In the genomic region with DNA sequence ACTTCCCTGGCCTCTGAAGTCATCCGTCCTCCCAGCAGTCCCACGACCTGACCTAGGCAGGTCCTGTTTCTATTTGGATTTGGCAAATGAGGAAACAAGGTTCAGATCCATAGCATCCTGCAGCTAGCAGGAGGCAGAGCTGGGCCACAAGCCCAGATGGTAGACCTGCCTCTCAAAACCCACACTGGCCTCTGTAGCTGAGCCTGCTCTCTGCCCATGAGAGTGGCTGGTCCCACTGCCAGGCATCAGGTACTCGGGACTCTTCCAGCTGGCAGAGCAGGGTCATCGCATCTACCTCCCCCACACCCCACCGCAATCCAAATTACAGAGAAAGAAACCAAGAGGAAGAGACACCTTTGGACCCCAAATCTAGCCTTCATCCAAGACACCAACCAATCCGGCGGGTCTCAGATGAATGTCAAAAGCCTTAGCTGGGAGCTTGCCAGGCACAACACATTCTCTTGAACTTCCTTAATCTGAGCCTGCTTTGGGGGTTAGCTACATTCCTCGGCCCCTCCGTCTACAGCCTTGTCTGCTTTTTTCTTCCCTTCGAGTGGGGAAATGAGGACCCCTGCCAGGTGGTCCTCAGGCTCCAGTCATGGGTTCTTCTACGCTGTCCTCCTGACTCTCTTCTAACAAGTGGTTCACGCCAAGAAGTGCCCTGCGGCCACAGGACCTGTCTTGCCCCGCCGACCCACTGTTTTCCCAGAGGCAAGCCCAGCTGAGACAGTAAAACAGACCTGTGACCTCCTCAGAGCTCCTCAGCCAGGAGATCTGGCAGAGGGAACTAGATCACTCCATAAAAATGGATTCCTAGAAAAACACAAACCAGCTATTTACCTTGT, we compare ENCODE assay signal across 11 mouse cellular contexts. TPM values are rescaled to one million over a fixed set of nuclear protein-coding genes. Genes with fewer than 3 reads are reported as not detected.
DNase-seq lines count a peak whose midpoint lies in the region; ATAC-seq lines count a peak whose summit lies in the region.
"Had no signal": no experiment of that assay in that cellular context is flagged by ENCODE, and none has a peak within 500 bp of the region (broad histone marks: within the 10 kb centered on the region; RNA-seq: fewer than 3 reads in every experiment).

No protein-coding gene starts in this region.

- peak; percentile 33 for DNase-seq in kidney, postnatal 10 days
- no peak for DNase-seq in kidney, adult 18-20 months
- DNase-seq in forebrain, embryonic 11.5 days (ENCODE audit: low spot score) = no peak
- no peak for DNase-seq in frontal cortex, postnatal 25 days (ENCODE audit: low spot score in 2 of 2)
- no peak for DNase-seq in adrenal gland, postnatal 10 days
- DNase-seq in layer of hippocampus, postnatal 25 days (ENCODE audit: extremely low spot score in 1 of 2, low spot score in 1 of 2) = no peak
- DNase-seq: adrenal gland, adult 2 months; cerebellum, adult 9-11 months had no signal

- no peak overlapping the region for H3K4me3 ChIP-seq in forebrain, embryonic 11.5 days (ENCODE audit: low read depth, low read length)
- no peak overlapping the region; the same call in 1 of the 2 replicates for H3K4me3 ChIP-seq in limb, embryonic 13.5 days
- no peak overlapping the region for H3K4me3 ChIP-seq in neural tube, embryonic 15.5 days (replicated peaks)

- H3K4me1 ChIP-seq in forebrain, embryonic 11.5 days (replicated peaks; ENCODE audit: control insufficient read depth, insufficient read depth, low read length) = peaks cover 30% of the 10 kb centered on the region
- peaks cover 70% of the 10 kb centered on the region for H3K4me1 ChIP-seq in limb, embryonic 13.5 days
- H3K4me1 ChIP-seq in neural tube, embryonic 15.5 days = peaks cover 57% of the 10 kb centered on the region

- H3K9me3 ChIP-seq in forebrain, embryonic 11.5 days (ENCODE audit: control insufficient read depth, low read length) = no peaks in the 10 kb centered on the region; the same call in 1 of the 2 replicates
- H3K9me3 ChIP-seq in limb, embryonic 13.5 days = no peaks in the 10 kb centered on the region
- no peaks in the 10 kb centered on the region for H3K9me3 ChIP-seq in neural tube, embryonic 15.5 days (replicated peaks)

- H3K9ac ChIP-seq in forebrain, embryonic 11.5 days (ENCODE audit: low read length) = peak overlapping the region; percentile 27; the same call in 1 of the 2 replicates
- H3K9ac ChIP-seq in limb, embryonic 13.5 days = no peak overlapping the region
- H3K9ac ChIP-seq in neural tube, embryonic 15.5 days (replicated peaks) = 0 out of 2 replicates have a peak overlapping the region, but pooled peaks have one; percentile 36

- WGBS in forebrain, embryonic 11.5 days = 38% methylated on average over 15 of the region's 15 CpGs
- 15% methylated on average over 15 of the region's 15 CpGs for WGBS in limb, embryonic 13.5 days
- WGBS in neural tube, embryonic 15.5 days = 28% methylated on average over 14 of the region's 15 CpGs

- H3K27me3 ChIP-seq in forebrain, embryonic 11.5 days (ENCODE audit: control insufficient read depth, insufficient read depth, low read length) = peaks cover 15% of the 10 kb centered on the region
- peaks cover 17% of the 10 kb centered on the region for H3K27me3 ChIP-seq in limb, embryonic 13.5 days
- peaks cover 43% of the 10 kb centered on the region for H3K27me3 ChIP-seq in neural tube, embryonic 15.5 days (replicated peaks)

- H3K4me2 ChIP-seq in forebrain, embryonic 11.5 days (ENCODE audit: low read depth, low read length, severe bottlenecking) = peak overlapping the region; percentile 45; the same call in 1 of the 2 replicates
- H3K4me2 ChIP-seq in limb, embryonic 13.5 days (replicated peaks) = peak overlapping the region; percentile 94
- H3K4me2 ChIP-seq in neural tube, embryonic 15.5 days = peak overlapping the region; percentile 92

- ATAC-seq in forebrain, embryonic 11.5 days (replicated peaks; ENCODE audit: low FRiP score) = no peak
- no peak for ATAC-seq in limb, embryonic 13.5 days (ENCODE audit: low FRiP score, low read depth)
- ATAC-seq in neural tube, embryonic 15.5 days (ENCODE audit: low FRiP score) = no peak
- ATAC-seq: intestine, postnatal 0 days had no signal

- H3K27ac ChIP-seq in forebrain, embryonic 11.5 days (ENCODE audit: low read depth, low read length) = peak overlapping the region; percentile 46; the same call in 1 of the 2 replicates
- H3K27ac ChIP-seq in limb, embryonic 13.5 days = peak overlapping the region; percentile 82; the same call in 1 of the 2 replicates
- H3K27ac ChIP-seq in neural tube, embryonic 15.5 days (replicated peaks) = peak overlapping the region; percentile 81; the same call in 1 of the 2 replicates

- no peaks in the 10 kb centered on the region for H3K36me3 ChIP-seq in forebrain, embryonic 11.5 days (ENCODE audit: control insufficient read depth, insufficient read depth, low read length)
- no peaks in the 10 kb centered on the region for H3K36me3 ChIP-seq in limb, embryonic 13.5 days
- no peaks in the 10 kb centered on the region for H3K36me3 ChIP-seq in neural tube, embryonic 15.5 days

RNA-seq across cellular contexts. Expression of a gene that starts 5.8 kb away (rescaled TPM):
- 12.1 and 12.6 TPM in 2 replicates for polyA plus RNA-seq in forebrain, embryonic 11.5 days (2014; fragmentation: Nextera tagmentation; extraction: Ambion mirVana)
- 13.9 and 14.3 TPM in 2 replicates for polyA plus RNA-seq in limb, embryonic 13.5 days (2015; fragmentation: Nextera tagmentation; extraction: Ambion mirVana)
- 11.2 and 11.5 TPM in 2 replicates for polyA plus RNA-seq in neural tube, embryonic 15.5 days (2015; fragmentation: Nextera tagmentation; extraction: Ambion mirVana)
- 10 to 100 TPM; 70.8 to 71.5 TPM for total RNA-seq in adrenal gland, postnatal 10 days (2021)
- total RNA-seq in layer of hippocampus, postnatal 25 days (2021) = 100 to 1,000 TPM; 213 TPM

RNA-seq across cellular contexts. Expression of a gene that starts 51.2 kb away (rescaled TPM):
- 1.7 and 2.9 TPM in 2 replicates for polyA plus RNA-seq in forebrain, embryonic 11.5 days (2014; fragmentation: Nextera tagmentation; extraction: Ambion mirVana)
- 3.4 TPM in 2 replicates for polyA plus RNA-seq in limb, embryonic 13.5 days (2015; fragmentation: Nextera tagmentation; extraction: Ambion mirVana)
- polyA plus RNA-seq in neural tube, embryonic 15.5 days (2015; fragmentation: Nextera tagmentation; extraction: Ambion mirVana) = 1.7 and 2.5 TPM in 2 replicates
- 1 to 10 TPM; 3.2 to 4.5 TPM for total RNA-seq in adrenal gland, postnatal 10 days (2021)
- total RNA-seq in layer of hippocampus, postnatal 25 days (2021) = 1 to 10 TPM; 2.5 to 2.7 TPM
